Mouse (Mus musculus) spleen, embryonic (tissue): Measurements from ENCODE around the gene Birc6.
"Not testable (repeated sequence)": the region's sequence is repeated elsewhere in the genome, so short reads cannot be mapped to it uniquely, and the experiment has no call there.

ENCODE experiments used
- CTCF ChIA-PET: fragments of 350-600 bp; sonication (Branson Sonifier 250); formaldehyde crosslinking; loops from one replicate; lab custom pipeline; 2022; lab: Charles Lee

The Birc6 gene

GRCm38 (mm10) chr17:74554118-74554517 is 26.0 kb downstream of the Birc6 start:
- CTCF ChIA-PET = no interaction called here

GRCm38 (mm10) chr17:74559891-74560290 is 31.8 kb downstream of the Birc6 start:
- CTCF ChIA-PET = interaction anchor here (0.5 kb wide), 1 partner anchor 92 kb away, joined by 4 read pairs; no protein-coding TSS in a partner anchor

DNA sequence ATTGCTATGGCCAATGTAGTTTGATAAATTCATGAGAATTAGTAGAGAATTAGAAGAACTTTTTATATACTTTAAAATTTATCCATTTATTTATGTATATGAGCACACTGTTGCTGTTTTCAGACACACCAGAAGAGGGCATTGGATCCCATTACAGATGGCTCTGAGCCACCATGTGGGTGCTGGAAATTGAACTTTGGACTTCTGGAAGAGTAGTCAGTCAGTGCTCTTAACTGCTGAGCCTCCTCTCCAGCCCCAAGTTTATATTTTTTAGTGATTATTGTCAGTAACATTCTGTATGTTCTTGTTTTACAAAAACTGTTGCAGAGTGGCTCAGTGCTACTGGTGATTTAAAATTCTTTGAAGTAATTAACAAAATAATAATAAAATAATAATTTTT is 36.1 kb downstream of the Birc6 start:
- CTCF ChIA-PET = no interaction called here

GRCm38 (mm10) chr17:74569219-74569618 is 41.1 kb downstream of the Birc6 start:
- CTCF ChIA-PET = no interaction called here

DNA sequence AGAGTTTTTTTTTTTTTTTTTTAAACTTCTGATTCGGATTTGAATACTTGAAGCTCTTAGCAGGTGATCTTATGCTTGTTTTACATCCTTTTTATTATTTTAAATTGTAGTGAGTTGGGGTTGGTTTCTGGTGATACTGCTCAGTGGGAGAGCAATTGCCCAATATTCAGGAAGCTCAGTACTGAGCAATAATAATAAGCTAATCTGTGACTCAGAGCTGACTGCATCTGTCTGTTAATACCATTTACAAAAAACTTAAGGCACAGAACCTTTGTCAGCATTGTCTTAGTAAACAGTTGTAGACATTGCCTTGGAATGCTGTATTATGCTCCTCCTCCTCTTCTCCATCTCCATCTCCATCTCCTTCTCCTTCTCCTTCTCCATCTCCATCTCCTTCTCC is 42.5 kb downstream of the Birc6 start:
- CTCF ChIA-PET = no interaction called here

DNA sequence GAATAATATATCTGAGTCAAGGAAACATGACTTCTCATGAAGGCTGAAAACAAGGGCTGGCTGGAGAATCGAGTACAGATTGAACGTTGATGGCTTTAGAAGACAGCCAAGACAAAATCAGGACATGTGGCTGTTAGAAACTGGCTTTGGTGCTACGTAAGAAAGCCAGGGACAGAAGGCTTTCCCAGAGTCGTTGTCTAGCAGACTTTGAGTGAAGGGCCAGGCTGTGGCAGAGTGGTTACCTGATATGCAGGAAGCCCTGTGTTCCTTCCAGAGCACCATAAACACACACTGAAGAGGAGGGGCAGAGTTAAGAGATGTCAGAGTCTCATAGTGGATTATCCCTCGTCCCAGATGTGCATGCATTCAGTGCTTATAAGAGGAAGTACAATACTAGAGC is 49.1 kb downstream of the Birc6 start:
- CTCF ChIA-PET = interaction anchor here (0.7 kb wide), 1 partner anchor 48 kb away, joined by 5 read pairs; no protein-coding TSS in a partner anchor

DNA sequence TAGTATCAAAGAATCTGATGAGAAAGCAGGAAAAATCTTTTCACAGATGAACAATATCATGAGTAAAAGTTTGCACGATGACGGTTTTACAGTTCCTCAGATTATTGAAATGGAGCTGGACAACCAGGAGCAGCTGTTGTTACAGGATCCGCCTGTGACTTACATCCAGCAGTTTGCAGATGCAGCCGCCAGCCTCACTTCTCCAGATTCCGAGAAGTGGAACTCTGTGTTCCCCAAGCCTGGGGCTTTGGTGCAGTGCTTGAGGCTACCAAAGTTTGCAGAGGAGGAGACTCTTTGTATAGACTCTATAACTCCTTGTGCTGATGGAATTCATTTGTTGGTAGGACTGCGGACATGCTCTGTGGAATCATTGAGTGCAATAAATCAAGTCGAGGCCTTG is 51.5 kb downstream of the Birc6 start:
- CTCF ChIA-PET = no interaction called here

GRCm38 (mm10) chr17:74580738-74581137 is 52.6 kb downstream of the Birc6 start:
- CTCF ChIA-PET = no interaction called here

DNA sequence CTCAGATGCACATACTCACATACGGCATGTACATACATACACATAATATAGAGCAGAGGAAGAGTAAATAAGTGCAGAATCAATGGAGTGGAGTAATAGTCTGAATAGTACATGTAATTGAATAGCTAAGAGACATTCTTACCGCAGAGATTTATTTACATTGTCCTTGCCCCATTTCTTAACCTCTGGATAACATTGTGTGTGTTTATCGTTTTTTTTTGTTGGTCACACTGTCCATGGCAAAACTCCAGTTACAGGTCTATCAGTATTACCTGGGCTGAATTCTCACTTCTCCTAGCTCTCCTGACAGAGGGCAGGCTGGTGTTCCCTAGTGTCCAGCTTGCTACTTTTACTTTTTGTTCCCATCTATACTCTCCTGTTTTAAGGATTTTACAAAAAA is 58.7 kb downstream of the Birc6 start:
- CTCF ChIA-PET = interaction anchor here (0.7 kb wide), 1 partner anchor 209 kb away, joined by 5 read pairs; no protein-coding TSS in a partner anchor

GRCm38 (mm10) chr17:74598908-74599307 is 70.8 kb downstream of the Birc6 start:
- CTCF ChIA-PET = interaction anchor here (0.6 kb wide), 1 partner anchor 51 kb away, joined by 5 read pairs; no protein-coding TSS in a partner anchor

DNA sequence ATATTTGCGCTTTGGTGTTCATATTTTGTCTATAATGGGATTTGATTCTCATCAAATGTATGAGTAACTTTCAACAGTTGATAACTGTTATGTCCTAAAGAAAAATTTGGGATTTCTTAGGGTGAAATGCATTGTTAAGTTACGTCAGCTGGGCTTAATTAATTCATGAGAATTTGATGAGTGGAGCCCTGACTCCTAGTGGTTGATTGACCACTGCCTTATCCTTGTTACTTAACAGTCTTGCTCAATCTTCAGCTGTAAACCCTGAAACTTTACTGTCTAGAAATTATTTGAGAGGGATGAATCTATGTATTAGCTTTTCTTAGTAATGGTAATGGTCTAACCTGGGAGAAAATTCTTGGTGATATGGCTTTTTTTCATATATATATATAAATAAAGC is 71.3 kb downstream of the Birc6 start:
- CTCF ChIA-PET = interaction anchor here (0.6 kb wide), 1 partner anchor 51 kb away, joined by 5 read pairs; no protein-coding TSS in a partner anchor

GRCm38 (mm10) chr17:74601201-74601600 is 73.1 kb downstream of the Birc6 start:
- CTCF ChIA-PET = no interaction called here

- CTCF ChIA-PET = no interaction called here
These were observed 102.7 kb downstream of the Birc6 start for GRCm38 (mm10) chr17:74630798-74631197.

- CTCF ChIA-PET = no interaction called here
These were observed 114.3 kb downstream of the Birc6 start for GRCm38 (mm10) chr17:74642445-74642844.

DNA sequence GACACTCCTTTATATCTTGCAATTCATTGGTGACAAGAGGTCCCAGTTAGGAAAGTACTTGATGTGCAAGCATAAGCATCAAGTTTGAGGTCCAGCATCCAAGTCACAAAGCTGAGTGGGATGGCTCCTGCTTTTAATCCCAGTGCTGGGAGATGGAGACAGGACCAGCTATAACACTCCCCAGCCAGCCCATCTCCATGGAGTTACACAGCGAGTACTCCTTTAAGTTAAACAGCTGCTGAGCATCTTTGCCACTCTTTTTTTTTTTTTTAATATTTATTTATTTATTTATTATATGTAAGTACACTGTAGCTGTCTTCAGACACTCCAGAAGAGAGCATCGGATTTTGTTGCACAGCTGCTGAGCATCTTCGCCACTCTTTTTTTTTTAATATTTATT is 130.3 kb downstream of the Birc6 start:
- CTCF ChIA-PET = no interaction called here

GRCm38 (mm10) chr17:74668010-74668409 is 139.9 kb downstream of the Birc6 start:
- CTCF ChIA-PET = no interaction called here

DNA sequence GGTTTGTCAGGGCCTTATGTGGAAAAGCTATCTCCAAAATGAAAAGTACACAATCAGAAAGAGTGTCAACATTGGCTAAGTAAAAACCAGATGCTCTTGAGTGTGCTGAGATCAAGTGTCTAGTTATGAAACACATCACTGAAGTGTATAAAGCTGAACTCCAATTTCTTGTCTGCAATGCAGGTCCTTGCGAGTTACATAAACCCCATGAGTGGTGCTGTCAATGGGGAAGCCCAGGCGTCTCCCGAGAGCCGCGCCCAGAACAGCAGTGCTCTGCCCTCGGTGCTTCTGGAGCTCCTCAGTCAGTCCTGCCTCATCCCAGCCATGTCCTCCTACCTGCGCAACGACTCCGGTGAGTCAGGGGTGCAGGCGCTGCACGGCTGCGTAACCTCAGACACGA is 141.9 kb downstream of the Birc6 start:
- CTCF ChIA-PET = interaction anchor here (0.5 kb wide), 1 partner anchor 17 kb away, joined by 3 read pairs; no protein-coding TSS in a partner anchor

DNA sequence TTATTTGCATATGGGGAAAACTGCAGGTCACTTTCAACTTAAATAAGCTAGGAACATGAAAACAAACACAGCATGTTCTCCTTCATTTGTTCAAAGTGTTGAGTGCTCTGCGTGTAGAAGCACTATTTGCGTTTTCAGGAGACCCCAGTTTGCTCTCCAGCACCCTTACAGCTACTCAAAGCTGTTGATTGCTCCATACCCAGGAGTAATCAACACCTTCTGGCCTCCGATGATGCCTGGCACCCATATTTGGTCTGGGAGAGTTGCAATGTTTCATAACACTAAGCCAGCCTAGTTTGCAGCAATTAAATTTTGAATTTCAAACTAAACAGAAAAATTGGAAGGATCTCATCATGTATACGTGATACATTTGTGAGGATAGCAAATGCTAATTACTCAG is 144.4 kb downstream of the Birc6 start:
- CTCF ChIA-PET = no interaction called here

GRCm38 (mm10) chr17:74673251-74673650 is 145.2 kb downstream of the Birc6 start:
- CTCF ChIA-PET = no interaction called here

GRCm38 (mm10) chr17:74678061-74678460 is 150.0 kb downstream of the Birc6 start:
- CTCF ChIA-PET = no interaction called here

GRCm38 (mm10) chr17:74684927-74685326 is 156.8 kb downstream of the Birc6 start:
- CTCF ChIA-PET = no interaction called here

GRCm38 (mm10) chr17:74688555-74688954 is 160.5 kb downstream of the Birc6 start:
- CTCF ChIA-PET = no interaction called here

DNA sequence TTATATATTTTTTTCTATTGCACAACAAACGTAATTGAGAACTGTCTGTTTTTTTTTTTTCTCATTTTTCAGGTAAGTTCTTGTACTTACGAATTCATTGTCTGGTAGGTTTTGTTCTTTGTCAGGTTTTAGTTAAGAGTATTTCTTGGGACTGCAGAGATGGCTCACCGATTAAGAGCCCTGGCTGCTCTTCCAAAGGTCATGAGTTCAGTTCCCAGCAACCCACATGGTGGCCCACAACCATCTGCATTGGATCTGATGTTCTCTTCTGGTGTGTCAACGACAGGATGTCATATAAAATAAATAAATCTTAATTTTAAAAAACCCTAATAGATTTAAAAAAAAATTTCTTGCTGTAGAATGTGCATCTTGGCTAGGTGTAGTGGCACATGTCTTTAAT is 161.3 kb downstream of the Birc6 start:
- CTCF ChIA-PET = no interaction called here

GRCm38 (mm10) chr17:74701661-74702060 is 173.6 kb downstream of the Birc6 start:
- CTCF ChIA-PET = not testable (repeated sequence)
